Mouse (Mus musculus): ENCODE results near the gene Lrrfip1.

Lrrfip1 gene

DNA sequence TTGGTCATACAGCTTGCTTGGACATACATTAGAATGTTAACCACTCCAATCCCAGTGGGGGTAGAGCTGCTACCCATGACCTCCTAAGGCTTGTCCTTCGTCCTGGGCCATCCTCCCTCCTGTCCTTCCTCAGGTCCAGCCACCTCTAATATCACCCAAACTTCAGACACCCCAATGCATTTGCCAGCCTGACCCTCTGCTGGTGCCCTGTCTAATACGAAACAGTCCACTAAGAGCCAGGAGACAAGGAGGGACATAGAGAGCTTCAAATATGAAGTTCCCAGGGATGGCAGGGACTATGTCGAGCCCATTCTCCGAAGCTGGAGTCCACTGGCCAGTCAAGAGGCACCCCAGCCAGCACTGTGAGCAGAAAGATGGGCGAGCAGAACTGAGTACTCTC lies 896 bp upstream of the Lrrfip1 start:
- in situ Hi-C loops (cut with MboI, MseI) = no loop called here

DNA sequence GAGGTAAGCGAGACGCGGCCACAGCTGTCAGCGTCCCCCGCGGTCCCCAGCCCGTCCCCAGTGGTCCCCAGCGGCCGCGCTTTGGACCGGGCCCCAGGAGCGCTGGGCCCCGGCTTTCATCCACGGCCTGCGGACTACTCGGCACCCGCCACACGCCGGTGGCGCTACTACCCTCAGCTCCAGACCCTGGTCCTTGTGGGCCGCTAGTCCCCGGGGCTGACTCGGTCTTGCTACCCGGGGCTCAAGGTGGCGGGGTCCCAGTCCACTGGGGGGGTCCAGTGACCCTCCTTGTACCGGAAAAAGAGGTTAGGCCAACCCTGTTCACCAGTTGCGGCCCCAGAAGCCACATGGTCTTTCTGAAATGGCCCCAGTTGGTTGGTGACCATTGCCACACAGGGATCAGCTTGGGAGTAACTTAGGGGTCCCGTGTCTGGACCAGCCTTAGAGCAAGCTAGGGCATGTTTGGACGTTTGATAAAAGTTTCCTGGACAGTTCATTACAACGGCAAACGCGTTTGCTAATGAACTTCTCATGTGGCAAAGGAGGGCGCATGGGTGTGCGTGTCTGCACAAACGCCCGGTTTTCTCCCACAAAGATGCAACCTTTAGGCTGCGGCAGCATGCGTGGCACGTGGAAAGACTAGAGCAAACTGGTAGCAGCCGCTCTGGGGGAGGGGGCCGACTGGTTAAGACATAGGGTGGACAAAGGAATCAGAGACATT lies 514 bp downstream of the Lrrfip1 start:
- in situ Hi-C loops (cut with MboI, MseI) = no loop called here

DNA sequence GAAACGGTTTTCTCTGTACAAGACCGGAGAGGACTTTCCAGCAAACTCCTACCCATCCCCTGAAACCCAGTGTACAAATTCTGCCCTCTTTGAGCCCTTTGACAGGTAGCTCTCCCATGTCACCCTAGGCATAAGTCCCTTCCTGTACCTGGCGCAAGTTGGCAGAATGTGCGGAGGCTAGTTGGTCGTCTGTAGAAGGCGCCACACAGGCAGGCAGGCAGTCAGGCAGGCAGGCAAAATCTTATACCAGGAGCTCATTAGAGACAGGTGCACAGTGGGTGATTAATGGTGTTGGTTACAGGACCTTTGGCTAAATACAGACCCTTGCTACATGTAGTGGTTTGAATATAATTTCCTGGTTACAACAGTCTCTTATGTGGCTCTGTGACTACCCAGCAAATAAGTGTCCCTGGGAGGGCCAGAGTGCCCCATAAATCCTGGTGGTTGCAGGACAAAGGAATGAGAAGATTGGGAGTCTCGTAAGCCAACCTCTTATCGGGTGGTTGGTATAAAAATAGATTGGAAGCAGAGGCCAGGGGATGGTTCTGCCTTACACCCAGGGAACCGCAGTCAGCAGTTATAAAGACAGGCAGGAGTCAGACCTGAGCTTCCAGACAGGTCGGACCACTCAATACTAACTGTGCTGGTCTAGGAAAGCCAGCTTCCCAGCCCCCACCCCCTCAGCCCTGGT lies 1.5 kb downstream of the Lrrfip1 start:
- in situ Hi-C loops (cut with MboI, MseI) = no loop called here

DNA sequence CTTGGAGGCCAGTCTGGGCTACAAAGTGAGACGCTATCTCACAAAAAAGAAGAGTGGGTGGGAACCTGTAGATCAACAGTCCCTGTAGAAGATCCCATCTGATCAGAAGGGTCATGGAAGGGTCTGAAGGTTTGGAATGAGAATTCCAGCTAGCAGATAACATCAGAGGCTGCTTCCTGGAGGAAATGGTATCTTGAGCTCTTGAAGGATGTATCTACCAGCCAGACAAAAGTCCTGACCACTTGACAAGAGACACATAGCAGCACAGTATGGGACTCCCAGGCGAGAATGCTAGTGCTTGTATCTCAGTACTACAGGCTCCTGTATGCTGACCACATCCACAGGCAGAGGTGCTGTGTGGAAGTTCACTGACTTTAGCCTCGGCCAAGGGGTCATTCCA lies 2.6 kb downstream of the Lrrfip1 start:
- in situ Hi-C loops (cut with MboI, MseI) = no loop called here

DNA sequence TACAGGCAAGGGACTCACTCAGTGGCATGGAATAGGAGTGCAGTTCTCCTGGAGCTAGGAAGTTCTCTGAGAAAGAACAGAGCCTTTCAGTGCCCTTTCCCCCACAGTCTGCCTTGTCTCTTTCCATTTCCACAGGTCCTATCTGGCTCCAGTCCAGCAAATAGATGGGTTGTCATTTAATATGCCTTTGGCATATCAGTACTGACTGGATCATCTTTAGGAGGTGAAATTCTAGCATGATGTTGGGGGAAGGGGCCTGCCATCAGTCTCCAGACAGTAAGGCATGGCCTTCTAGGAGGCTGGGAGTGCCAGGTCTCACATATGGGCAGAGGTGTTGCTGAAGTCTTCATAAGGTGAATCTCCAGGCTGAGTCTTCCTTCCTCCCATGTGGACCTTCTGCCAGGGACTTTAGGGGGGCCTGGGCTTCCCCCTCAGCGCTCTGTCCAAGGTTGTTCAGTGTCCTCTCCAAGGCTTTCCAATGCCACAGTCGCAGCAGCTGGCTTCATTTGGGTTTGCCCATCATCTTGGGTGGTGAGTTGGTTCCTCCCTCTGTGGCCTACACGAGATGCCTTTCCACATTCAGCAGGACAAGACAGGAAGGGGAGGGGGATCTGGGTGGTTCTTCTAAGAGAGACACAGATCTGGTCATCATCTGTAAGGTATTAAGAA lies 3.5 kb downstream of the Lrrfip1 start:
- in situ Hi-C loops (cut with MboI, MseI) = no loop called here

DNA sequence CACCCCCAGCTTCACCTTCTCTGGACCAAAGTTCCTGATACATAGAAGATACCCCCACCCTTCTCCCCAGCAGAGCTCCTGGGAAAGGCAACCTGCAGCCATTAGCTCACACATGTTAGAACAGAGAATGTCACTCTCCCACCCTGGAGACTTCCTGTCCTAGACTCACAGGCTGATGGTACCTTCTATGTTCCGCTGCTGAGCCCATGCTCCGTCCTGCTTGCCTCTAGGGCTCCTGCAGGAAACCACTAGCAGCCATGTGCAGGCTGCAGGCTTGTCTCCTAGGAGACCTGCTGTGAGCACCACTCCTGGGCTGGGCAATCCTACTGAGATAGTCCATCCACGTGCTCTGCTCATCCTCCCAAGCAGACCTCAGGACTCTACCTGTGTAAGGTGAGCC lies 4.1 kb downstream of the Lrrfip1 start:
- in situ Hi-C loops (cut with MboI, MseI) = no loop called here

DNA sequence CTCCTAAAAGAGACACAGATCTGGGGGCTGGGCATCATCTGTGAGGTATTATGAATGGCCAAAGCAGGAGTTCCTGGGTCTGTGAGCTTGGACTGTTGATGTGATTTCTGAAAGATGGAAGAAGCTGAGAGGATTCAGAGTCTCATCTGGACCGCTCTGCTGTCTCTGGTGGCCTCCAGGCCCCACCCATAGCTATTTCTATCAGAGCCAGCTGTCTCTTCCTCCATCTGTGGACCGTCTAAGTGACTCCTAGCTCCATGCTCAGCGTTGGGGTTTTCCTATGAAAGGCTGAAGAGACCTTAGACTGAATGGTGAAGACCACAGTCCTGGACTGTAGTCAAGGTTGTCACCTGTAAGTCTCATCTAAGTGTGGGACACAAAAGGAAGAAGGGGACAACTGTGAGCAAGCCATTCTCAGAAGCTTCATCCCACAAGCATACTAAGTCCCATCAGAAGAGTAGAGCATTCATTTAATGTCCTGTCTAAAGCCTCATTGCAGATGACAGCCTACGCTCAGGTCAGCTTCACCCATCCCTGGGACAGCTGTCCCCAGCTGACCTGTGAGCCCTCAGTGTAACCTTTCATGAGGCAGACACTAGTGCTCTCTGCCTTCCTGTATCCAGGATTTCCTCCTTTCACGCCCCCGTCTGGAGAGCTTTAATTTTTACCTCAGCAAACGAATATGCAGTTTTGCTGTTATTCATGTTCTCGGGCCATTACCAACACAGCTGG lies 5.2 kb downstream of the Lrrfip1 start:
- in situ Hi-C loops (cut with MboI, MseI) = no loop called here

DNA sequence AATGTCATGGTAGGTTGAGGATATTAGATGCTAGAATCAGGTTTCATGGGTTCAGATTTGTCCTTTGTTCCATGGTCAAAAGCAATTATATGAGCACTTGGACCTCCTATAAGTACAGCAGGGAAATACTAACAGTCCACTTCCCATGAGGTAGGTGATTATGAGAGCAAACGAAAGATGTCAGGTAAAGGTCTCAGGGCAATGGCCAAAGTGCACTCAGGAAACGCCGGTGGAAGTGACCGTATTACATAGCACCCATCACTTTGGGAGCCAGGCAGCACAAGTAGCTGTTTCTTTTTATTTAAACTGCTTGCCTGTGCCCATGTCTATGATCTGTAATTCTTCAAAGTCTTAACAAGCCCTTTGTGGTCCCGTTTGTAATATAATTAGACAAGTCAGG lies 7.5 kb downstream of the Lrrfip1 start:
- in situ Hi-C loops (cut with MboI, MseI) = no loop called here

DNA sequence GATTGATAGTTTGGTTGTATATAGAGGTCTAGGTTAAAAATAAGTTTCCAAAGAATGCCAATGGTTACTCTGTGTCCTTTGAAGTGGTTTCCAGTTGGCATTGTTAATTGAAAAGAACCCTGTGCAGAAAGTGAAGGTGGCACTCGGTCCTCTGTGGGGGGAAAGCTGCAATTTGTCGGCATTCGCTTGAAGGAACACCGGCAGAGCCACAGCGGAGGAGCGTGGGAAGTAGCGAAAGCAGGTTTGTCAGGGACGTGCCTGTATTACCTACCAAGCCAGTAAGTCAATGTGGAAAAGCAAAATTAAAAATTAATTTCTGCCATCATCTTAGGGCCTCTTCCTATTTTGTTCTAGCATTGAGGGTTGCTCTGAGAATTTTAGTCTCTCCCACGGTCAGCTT lies 8.2 kb downstream of the Lrrfip1 start:
- in situ Hi-C loops (cut with MboI, MseI) = no loop called here

DNA sequence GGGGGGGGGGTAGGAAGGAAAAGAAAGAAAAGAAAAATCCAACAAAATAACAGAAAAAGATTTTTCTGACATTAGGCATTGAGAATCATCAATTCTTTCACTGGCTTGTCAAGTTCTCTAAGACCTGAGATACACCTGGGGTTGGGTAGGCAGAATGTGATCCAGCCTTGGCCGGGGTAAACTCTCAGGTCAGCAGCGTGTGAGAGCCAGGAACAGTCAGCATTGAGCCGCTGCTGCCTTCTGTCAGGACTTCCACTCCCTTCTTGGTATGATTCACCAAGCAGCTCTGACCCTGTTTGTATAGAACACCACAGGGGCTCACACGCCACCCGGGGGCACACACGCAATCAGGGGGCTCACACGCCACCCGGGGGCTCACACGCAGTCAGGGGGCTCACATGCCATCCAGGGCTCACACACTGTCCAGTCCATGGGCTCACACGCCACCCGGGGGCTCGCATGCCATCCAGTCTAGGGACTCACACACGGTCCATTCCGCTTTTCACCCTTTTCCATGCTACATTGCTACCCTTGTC lies 9.7 kb downstream of the Lrrfip1 start:
- in situ Hi-C loops (cut with MboI, MseI) = no loop called here

DNA sequence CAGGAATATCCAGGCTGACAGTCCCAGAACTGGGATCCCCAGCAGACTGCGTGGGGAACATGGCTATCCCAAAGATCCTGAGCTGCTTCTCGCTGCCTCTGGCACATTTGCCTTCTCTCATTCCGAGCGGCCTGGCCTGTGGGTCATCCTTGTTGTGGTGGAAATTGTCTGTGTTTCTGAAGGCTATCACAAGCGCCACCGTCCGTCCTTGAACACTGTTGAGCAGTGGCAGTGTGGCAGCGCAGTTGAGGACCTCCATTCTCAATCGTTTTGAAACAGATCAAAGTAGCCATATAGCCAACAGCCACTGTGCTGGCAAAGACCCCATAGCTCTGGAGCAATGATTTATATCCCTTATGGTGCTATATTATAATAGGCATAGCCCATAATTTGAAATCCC lies 10.2 kb downstream of the Lrrfip1 start:
- in situ Hi-C loops (cut with MboI, MseI) = no loop called here

DNA sequence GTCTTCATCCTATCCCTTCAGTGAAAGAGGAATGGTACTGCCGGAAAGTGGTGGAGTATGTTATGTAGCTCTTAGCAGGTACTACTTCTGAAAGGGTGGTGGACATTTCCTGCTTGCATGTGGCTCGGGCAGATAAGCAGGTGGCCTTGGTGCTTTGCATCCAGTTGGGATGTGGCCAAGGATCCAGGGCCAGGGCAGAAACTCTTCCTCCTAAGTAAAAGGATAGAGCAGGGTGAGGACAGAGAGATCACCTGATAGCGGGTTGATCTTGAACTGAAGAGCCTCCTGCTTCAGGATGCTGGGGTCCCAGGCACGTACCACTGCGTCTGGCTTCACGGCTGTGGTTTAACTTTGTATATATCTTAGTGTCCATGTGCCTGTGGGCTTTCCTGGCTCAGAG lies 10.7 kb downstream of the Lrrfip1 start:
- in situ Hi-C loops (cut with MboI, MseI) = no loop called here

DNA sequence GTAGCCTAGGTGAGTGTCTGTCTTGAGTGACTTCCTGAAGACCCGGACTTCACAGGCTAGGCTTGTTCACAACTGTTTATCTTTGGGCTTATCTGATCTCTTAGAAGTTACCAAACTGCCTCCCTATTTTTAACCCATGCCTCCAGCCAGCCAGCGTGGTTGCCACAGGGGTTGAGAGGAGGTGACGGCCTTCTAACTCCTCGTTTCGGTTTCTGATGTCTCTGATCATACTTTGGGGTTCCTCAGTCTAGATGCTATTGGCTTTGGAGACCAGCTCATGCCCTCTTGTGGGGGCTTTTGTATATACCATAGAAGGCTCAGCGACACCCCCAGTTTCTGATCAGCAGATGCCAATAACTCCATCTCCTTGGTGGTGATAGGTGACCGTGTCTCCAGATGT lies 11.7 kb downstream of the Lrrfip1 start:
- in situ Hi-C loops (cut with MboI, MseI) = no loop called here

DNA sequence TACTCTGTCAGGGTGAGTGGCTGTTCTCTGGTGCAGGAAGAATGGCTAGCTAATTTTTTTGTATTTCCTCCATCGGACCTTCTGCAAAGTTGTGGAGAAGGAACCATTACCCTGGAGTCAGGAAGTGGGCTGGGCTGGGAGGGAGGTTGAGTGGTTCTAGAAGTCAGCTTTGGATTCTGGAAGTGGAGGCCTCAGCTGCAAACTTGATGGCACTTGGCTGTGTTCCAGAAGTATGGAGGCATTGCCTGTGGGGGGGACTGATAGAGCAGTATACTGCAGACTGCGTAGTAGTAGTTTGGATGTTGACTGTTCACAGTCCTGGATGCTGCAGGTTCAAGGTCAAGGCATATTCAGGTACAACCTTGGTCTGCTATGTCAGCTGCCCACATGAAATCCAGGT lies 12.2 kb downstream of the Lrrfip1 start:
- in situ Hi-C loops (cut with MboI, MseI) = no loop called here

DNA sequence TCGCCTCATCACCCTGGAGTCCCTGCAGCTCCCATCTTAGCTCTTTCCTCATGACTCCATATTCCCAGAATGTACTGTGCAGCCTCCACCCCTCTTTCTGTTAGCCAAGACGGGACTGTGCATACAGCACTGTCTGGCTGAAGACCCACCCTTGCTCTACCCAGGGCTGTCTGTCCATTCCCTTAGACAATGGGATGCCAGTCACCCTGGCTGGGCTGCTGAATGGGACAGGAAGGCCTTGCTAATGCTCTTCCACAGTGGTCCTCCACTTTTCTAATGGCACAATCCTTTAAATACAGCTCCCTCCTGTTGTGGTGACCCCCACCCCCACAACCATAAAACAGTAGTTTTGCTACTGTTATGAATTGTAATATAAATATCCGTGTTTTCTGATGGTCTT lies 12.8 kb downstream of the Lrrfip1 start:
- in situ Hi-C loops (cut with MboI, MseI) = no loop called here

DNA sequence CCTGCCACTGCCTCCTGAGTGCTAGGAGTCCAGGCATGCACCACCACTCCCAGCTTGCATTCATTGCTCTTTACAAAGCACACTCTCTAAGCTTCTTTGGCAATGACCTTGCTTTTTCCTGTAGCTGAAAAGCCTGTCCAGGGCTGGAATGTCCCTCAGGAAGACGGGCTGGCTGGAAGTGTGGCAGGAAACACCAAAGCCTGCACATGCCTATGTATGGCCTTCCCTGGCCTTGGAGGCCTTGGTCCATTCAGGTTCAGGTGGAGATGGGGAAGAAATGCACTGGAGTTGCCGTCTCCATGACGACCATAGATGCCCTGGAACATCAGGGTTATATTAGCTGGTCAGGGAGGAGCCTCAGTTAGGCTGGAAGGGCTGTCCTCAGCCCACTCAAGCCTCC lies 15.3 kb downstream of the Lrrfip1 start:
- in situ Hi-C loops (cut with MboI, MseI) = no loop called here

DNA sequence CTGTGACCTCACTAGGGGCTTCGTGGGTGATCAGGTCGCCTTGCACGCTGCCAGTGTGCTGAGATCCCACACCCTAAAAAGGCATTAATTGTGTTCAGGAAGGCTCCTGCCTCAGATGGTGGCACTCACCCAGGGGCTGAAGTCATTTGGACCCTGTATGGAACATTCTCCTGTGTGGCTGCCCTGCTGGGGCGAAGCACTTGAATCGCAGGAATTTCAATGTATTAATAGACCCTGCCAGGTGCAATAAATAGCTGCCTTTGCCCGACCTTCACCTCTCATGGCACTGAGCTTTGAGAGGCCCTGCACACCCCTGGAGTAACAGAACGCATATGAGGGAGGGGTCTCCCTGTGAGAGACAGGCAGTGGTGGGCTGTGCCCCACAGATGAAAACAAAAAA lies 17.0 kb downstream of the Lrrfip1 start:
- in situ Hi-C loops (cut with MboI, MseI) = no loop called here

DNA sequence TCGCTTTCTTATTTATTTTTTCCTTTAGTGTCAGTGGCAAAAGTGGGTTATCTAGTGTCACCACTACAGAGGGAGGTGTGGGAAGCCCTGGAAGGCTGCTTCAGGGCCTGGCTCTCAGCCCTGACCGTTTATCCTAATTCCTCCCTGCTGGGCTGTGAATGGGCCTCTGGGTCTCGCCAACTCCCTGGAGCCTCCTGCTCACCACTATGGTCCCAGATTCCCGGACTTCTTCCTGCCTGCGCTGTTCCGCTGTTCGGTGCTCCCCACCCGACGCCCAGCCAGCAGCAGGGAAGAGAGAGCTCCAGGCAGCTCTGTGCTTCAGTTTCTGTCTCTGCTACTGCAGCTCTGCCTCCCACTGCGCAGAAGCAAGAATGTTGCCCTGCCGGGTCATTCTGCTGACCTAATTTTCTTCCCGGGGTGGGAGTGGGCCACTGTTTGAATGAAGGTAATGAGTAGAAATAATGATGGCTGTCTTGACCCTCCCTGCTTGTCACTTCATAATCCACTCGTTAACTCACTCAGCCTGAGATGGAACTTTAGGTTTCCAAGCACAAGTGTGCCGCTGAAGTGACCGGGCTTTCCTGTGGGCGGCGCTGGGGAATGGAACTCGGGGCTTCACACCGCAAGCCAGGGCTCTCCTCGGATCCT lies 18.7 kb downstream of the Lrrfip1 start:
- in situ Hi-C loops (cut with MboI, MseI) = no loop called here

DNA sequence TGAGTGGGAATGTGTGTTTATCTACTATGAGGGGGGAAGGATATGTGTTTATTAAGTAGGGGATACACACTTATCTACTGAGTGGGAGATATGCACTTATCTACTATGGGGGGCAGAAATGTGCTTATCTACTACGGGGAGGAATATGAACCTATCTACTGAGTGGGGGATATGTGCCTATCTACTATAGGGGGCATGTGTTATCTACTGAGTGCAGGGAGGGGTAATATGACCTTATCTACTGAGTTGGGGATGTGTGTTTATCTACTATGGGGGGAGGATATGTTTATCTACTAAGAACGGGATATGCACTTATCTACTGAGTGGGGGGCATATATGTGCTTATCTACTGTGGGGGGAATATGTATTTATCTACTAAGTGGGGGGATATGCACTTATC lies 20.8 kb downstream of the Lrrfip1 start:
- in situ Hi-C loops (cut with MboI, MseI) = no loop called here

DNA sequence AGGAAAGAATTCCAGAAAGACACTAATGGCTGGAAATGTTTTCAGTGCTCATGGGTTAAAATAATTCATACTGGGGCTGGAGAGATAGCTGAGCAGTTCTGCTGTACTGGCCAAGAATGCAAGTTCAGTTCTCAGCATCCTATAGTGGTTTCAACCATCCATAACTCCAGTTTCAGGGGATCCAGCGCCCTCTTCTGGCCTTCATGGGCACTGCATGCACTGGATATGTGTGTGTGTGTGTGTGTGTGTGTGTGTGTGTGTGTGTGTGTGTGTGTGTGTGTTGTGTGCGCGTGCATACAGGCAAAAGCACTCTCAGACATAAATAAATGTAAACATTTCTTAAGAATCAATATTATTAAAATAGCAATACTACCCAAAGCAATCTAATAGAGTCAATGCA lies 22.8 kb downstream of the Lrrfip1 start:
- in situ Hi-C loops (cut with MboI, MseI) = no loop called here

DNA sequence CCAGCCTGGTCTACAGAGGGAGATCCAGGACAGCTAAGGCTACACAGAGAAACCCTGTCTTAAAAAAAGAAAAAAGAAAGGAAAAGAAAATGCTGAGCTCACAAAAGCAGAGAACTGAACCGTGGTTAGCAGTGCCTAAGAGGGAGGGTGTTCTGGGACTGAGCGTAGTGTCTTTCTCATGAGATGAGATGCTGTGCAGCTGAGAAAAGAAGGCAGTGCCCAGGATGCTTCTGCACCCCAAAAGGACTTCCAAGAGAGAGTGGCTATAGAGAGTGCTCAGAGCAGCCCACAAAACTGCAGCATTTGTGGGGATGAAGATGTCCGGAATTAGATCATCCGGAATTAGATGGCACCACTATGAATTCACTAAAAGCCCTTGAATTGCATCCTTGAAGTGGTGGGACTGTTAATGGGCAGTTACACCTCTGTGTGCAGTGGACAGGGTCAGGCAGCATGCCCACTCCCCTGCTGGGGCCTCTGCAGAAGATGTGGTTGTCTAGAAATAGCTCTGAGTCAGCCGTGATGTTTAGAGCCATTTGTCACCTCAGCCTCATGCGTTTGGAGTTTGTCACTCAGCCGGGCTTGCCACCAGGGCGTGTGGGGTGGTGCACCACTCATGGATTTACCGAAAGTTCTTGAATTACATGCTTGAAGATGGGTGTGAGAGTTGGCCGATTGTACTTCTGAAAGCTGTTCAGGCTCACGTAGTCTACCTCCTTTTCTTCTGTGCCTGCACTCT lies 23.8 kb downstream of the Lrrfip1 start:
- in situ Hi-C loops (cut with MboI, MseI) = no loop called here
